Mouse (Mus musculus) Patski (cell line): Measurements from ENCODE around the gene Dmd. TPM values are rescaled to one million over a fixed set of nuclear protein-coding genes. Genes with fewer than 3 reads are reported as not detected.

ENCODE experiments used
- ATAC-seq: fragments of 100-300 bp; one replicate; pipeline ENCODE4 v1.8.0; 2021
- CTCF ChIA-PET: fragments of 350-600 bp; sonication (Branson Sonifier 250); formaldehyde crosslinking; loops from one replicate; lab custom pipeline; 2022; ENCODE audit warnings: inconsistent platforms; lab: Charles Lee
- POLR2A ChIA-PET: fragments of 350-600 bp; sonication (Branson Sonifier 250); formaldehyde crosslinking; loops from one replicate; lab custom pipeline; 2022; ENCODE audit warnings: antibody characterized with exemption, inconsistent platforms; lab: Charles Lee
- DNase-seq: peaks from one replicate; pipeline ENCODE4 v3.0.0-alpha.2; 2011; ENCODE audit warnings: low read depth, low spot score
- H3K27me3 ChIP-seq: fragments of 371-371 bp; one replicate; pipeline ENCODE4 v1.5.1; 2021
- CTCF ChIP-seq: fragments of 100-300 bp; IDR thresholded peaks from one replicate; pipeline ENCODE4 v1.5.1; 2021
- in situ Hi-C: fragments of 300-500 bp; cut with MboI; formaldehyde crosslinking; loops from 3 replicates; pipeline ENCODE4 v1.11.1; 2018; ENCODE audit warnings: low pct_unique_long_range_greater_than_20kb, mixed read lengths
- polyA plus RNA-seq: library from polyadenylated mRNA; unstranded; gene quantifications from one replicate; pipeline ENCODE4 v1.2.3, GENCODE M21; 2021

Dmd gene
- polyA plus RNA-seq = not detected

GRCm38 (mm10) chrX:82948630-82949029 is at the start of gene Dmd:
Gene Dmd (plus strand): TSS chrX:82948870.
- in situ Hi-C loops = no loop called here
- DNase-seq (no peak), ATAC-seq (no peak)
- no peak for TF ChIP-seq CTCF
- peaks cover 46% of the 10 kb centered on the region for H3K27me3 ChIP-seq
- ChIA-PET POLR2A (no interaction called here), CTCF (no interaction called here)

GRCm38 (mm10) chrX:82901515-82901914 is 47.2 kb upstream of the Dmd start:
- DNase-seq (no peak), ATAC-seq (no peak)
- in situ Hi-C loops = no loop called here
- ChIA-PET POLR2A (no interaction called here), CTCF (no interaction called here)
- TF ChIP-seq CTCF = no peak
- H3K27me3 ChIP-seq = peaks cover 23% of the 10 kb centered on the region

- TF ChIP-seq CTCF = no peak
- no peak for ATAC-seq
- peaks cover 23% of the 10 kb centered on the region for H3K27me3 ChIP-seq
- ChIA-PET CTCF (no interaction called here), POLR2A (no interaction called here)
- in situ Hi-C loops = no loop called here
- DNase-seq = no peak
These were observed 39.0 kb downstream of the Dmd start for GRCm38 (mm10) chrX:82987683-82988082.

- ATAC-seq (no peak), DNase-seq (no peak)
- in situ Hi-C loops = no loop called here
- TF ChIP-seq CTCF = no peak
- ChIA-PET CTCF (no interaction called here), POLR2A (no interaction called here)
- H3K27me3 ChIP-seq = peaks cover 62% of the 10 kb centered on the region
These were observed 101.5 kb downstream of the Dmd start for GRCm38 (mm10) chrX:83050190-83050589.

- DNase-seq (no peak), ATAC-seq (no peak)
- CTCF ChIA-PET = no interaction called here
- POLR2A ChIA-PET = no interaction called here
- TF ChIP-seq CTCF = no peak
- H3K27me3 ChIP-seq = peaks cover 64% of the 10 kb centered on the region
- in situ Hi-C loops = no loop called here
These were observed 167.7 kb downstream of the Dmd start for GRCm38 (mm10) chrX:83116171-83116876.

GRCm38 (mm10) chrX:83117198-83117597 is 168.5 kb downstream of the Dmd start:
- ATAC-seq = no peak
- POLR2A ChIA-PET = no interaction called here
- no peak for TF ChIP-seq CTCF
- CTCF ChIA-PET = no interaction called here
- no peak for DNase-seq
- in situ Hi-C loops = no loop called here
- H3K27me3 ChIP-seq = peaks cover 61% of the 10 kb centered on the region

GRCm38 (mm10) chrX:83220563-83220962 is 271.9 kb downstream of the Dmd start:
- in situ Hi-C loops = no loop called here

GRCm38 (mm10) chrX:83221050-83221449 is 272.4 kb downstream of the Dmd start:
- no peak for TF ChIP-seq CTCF
- H3K27me3 ChIP-seq = peaks cover 26% of the 10 kb centered on the region
- in situ Hi-C loops = no loop called here
- no peak for ATAC-seq
- no peak for DNase-seq
- ChIA-PET POLR2A (no interaction called here), CTCF (no interaction called here)

More at GRCm38 (mm10) chrX:83220563-83220962, 271.9 kb downstream of the Dmd start:
- no peak for DNase-seq
- CTCF ChIA-PET = no interaction called here
- no peak for ATAC-seq
- POLR2A ChIA-PET = interaction anchor here (0.6 kb wide), 1 partner anchor 95 kb away, joined by 3 read pairs; no protein-coding TSS in a partner anchor
- H3K27me3 ChIP-seq = peaks cover 29% of the 10 kb centered on the region
- TF ChIP-seq CTCF = no peak

GRCm38 (mm10) chrX:83487598-83487997 is 538.9 kb downstream of the Dmd start, which contains the start of gene Tsga8:
Gene Tsga8 (minus strand): TSS chrX:83487924.
- ChIA-PET POLR2A (no interaction called here), CTCF (no interaction called here)
- peaks cover 22% of the 10 kb centered on the region for H3K27me3 ChIP-seq
- in situ Hi-C loops = no loop called here
- ATAC-seq (no peak), DNase-seq (no peak)
- TF ChIP-seq CTCF = no peak

GRCm38 (mm10) chrX:83674998-83675397 is 726.3 kb downstream of the Dmd start:
- no peak for TF ChIP-seq CTCF
- CTCF ChIA-PET = interaction anchor here (1.1 kb wide), 1 partner anchor 22 kb away, joined by 3 read pairs; no protein-coding TSS in a partner anchor

GRCm38 (mm10) chrX:83686547-83686946 is 737.9 kb downstream of the Dmd start:
- no peak for TF ChIP-seq CTCF
- ChIA-PET CTCF (no interaction called here), POLR2A (no interaction called here)
- in situ Hi-C loops = no loop called here
- peaks cover 48% of the 10 kb centered on the region for H3K27me3 ChIP-seq
- DNase-seq = no peak
- ATAC-seq = no peak

More at GRCm38 (mm10) chrX:83674998-83675397, 726.3 kb downstream of the Dmd start:
- H3K27me3 ChIP-seq = peaks cover 43% of the 10 kb centered on the region
- DNase-seq (no peak), ATAC-seq (no peak)
- POLR2A ChIA-PET = no interaction called here
- in situ Hi-C loops = no loop called here

- ChIA-PET POLR2A (no interaction called here), CTCF (no interaction called here)
- peak; percentile 38 for TF ChIP-seq CTCF
- in situ Hi-C loops = no loop called here
- peaks cover 55% of the 10 kb centered on the region for H3K27me3 ChIP-seq
- no peak for DNase-seq
- no peak for ATAC-seq
These were observed 791.9 kb downstream of the Dmd start for GRCm38 (mm10) chrX:83740533-83740932.
